Mouse (Mus musculus): ENCODE measurements at regions not wholly inside any gene's neighbourhood (a gene's known extent, or its start where the extent isn't known, plus 50 kb on each side); places are given as distances from the start of the nearest gene placed in this dataset.

DNA sequence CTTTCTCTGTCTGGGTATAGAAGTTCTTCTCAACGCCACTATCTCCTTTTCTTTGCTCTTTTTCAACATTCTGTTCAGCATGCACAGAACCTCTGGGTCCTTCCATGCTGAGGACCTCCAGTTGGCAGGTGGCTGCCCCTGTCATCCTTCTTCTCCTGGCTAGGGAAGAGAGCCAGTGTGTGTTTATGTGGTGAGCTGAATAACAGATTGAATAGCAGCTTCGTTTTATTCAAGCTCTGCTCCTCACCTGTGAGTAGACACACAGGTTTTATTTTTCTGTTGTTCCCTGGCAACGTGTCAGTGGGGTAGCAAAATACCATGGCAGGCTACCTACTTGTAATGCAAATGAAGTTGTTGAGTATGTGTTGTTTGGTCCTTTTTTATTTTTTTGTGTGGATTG, 154.9 kb upstream of the Zic1 start:
- Histone ChIP-seq H3K9me3 (ENCODE audit: control insufficient read depth, low read length) (no peaks in the 10 kb centered on the region), H3K4me3 (ENCODE audit: low read depth, low read length) (no peak overlapping the region), H3K36me3 (ENCODE audit: control insufficient read depth, insufficient read depth, low read length) (no peaks in the 10 kb centered on the region), H3K9ac (ENCODE audit: low read length) (no peak overlapping the region), H3K27ac (replicated peaks; ENCODE audit: low read depth, low read length) (no peak overlapping the region), H3K4me1 (ENCODE audit: control insufficient read depth, insufficient read depth, low read length) (no peaks in the 10 kb centered on the region), H3K4me2 (ENCODE audit: low read depth, severe bottlenecking) (no peak overlapping the region), H3K27me3 (ENCODE audit: control insufficient read depth, insufficient read depth, low read length) (no peaks in the 10 kb centered on the region)
- DNase-seq (ENCODE audit: low spot score) (no peak), ATAC-seq (ENCODE audit: insufficient number of reproducible peaks, low FRiP score, low TSS enrichment, low read depth) (no peak)
- 56% methylated on average over 3 of the region's 3 CpGs for WGBS

DNA sequence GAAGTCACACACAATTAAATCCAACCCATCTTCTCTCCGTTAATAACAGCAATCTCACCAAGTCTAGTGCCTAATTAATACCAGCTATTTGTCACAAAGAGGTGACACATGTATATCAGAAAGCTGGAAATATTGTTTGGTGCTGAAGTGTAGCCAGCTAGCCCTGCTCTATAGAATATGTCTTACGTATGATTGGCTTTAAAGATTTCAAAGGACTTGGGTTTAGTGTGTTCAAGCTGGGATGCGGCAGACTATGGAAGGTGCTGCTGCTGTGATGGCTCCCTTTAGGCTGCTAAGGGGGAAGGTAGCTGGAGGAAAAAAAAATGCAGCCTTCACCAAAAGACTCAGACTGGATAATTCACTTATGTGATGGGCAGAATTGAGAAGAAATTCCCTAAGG, 144.1 kb upstream of the Zic1 start:
- ATAC-seq (ENCODE audit: insufficient number of reproducible peaks, low FRiP score, low TSS enrichment, low read depth) (no peak), DNase-seq (ENCODE audit: low spot score) (no peak)
- no peak overlapping the region for H3K27ac ChIP-seq (replicated peaks; ENCODE audit: low read depth, low read length)
- no peaks in the 10 kb centered on the region for H3K27me3 ChIP-seq (ENCODE audit: control insufficient read depth, insufficient read depth, low read length)
- 88% methylated on average over 3 of the region's 3 CpGs for WGBS
- no peaks in the 10 kb centered on the region for H3K4me1 ChIP-seq (ENCODE audit: control insufficient read depth, insufficient read depth, low read length)
- H3K9ac ChIP-seq (ENCODE audit: low read length) = no peak overlapping the region
- no peaks in the 10 kb centered on the region for H3K36me3 ChIP-seq (ENCODE audit: control insufficient read depth, insufficient read depth, low read length)
- H3K4me2 ChIP-seq (ENCODE audit: low read depth, severe bottlenecking) = no peak overlapping the region
- no peaks in the 10 kb centered on the region for H3K9me3 ChIP-seq (ENCODE audit: control insufficient read depth, low read length)
- H3K4me3 ChIP-seq (ENCODE audit: low read depth, low read length) = no peak overlapping the region

DNA sequence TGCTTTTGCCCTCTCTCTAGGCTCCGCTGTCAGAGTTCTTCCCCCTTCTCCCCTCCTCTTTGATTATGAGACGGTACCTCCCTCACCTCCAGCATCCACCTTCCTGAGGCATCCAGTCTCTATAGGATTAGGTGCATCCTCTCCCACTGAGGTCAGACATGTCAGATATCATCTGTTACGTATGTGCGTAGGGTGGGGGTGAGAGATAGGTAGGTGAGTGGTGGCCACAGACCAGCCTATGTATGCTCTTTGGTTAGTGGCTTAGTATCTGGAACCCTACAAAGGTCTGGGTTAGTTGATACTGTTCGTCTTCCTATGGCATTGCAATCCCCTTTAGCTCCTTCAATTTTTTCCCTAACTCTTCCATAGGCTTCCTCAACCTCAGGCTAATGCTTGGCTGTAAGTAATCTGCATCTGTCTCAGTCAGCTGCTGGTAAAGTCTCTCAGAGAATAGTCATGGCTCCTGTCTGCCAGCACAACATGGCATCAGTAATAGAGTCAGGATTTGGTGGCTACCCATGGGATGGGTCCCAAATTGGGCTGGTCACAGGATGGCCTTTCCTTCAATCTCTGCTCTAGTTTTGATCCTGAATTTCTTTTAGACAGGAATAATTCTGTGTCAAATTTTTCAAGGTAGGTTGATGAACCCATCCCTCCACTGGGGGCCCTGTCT, 138.2 kb upstream of the Zic1 start:
- Histone ChIP-seq H3K4me3 (ENCODE audit: low read depth, low read length) (no peak overlapping the region), H3K27me3 (ENCODE audit: control insufficient read depth, insufficient read depth, low read length) (no peaks in the 10 kb centered on the region), H3K4me2 (ENCODE audit: low read depth, severe bottlenecking) (no peak overlapping the region), H3K4me1 (ENCODE audit: control insufficient read depth, insufficient read depth, low read length) (no peaks in the 10 kb centered on the region), H3K36me3 (ENCODE audit: control insufficient read depth, insufficient read depth, low read length) (no peaks in the 10 kb centered on the region), H3K9ac (ENCODE audit: low read length) (no peak overlapping the region), H3K27ac (replicated peaks; ENCODE audit: low read depth, low read length) (no peak overlapping the region), H3K9me3 (ENCODE audit: control insufficient read depth, low read length) (peaks cover 3% of the 10 kb centered on the region; the same call in 1 of the 2 replicates)
- no peak for DNase-seq (ENCODE audit: low spot score)
- WGBS = 67% methylated on average over 5 of the region's 5 CpGs
- peak; percentile 63 for ATAC-seq (ENCODE audit: insufficient number of reproducible peaks, low FRiP score, low TSS enrichment, low read depth)

DNA sequence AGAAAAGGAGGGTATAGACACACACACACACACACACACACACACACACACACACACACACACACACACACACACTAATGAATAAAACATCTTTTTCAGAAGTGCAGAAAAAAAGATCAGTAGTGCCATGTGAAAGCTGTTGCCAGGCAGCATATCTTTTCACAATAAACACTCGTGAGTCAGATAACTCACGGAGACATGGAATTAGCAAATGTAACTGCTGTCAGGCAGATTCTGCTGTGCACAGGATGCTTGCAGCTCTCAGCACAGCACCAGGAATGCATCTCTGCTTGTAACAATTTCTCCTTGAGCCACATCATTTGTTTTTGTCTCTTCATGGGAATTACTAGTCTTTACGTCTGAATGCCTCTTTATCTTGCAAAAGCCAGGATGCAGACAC, 111.0 kb upstream of the Zic1 start:
- ATAC-seq (ENCODE audit: insufficient number of reproducible peaks, low FRiP score, low TSS enrichment, low read depth) = no peak
- no peak for DNase-seq (ENCODE audit: low spot score)
- H3K4me2 ChIP-seq (ENCODE audit: low read depth, severe bottlenecking) = no peak overlapping the region

DNA sequence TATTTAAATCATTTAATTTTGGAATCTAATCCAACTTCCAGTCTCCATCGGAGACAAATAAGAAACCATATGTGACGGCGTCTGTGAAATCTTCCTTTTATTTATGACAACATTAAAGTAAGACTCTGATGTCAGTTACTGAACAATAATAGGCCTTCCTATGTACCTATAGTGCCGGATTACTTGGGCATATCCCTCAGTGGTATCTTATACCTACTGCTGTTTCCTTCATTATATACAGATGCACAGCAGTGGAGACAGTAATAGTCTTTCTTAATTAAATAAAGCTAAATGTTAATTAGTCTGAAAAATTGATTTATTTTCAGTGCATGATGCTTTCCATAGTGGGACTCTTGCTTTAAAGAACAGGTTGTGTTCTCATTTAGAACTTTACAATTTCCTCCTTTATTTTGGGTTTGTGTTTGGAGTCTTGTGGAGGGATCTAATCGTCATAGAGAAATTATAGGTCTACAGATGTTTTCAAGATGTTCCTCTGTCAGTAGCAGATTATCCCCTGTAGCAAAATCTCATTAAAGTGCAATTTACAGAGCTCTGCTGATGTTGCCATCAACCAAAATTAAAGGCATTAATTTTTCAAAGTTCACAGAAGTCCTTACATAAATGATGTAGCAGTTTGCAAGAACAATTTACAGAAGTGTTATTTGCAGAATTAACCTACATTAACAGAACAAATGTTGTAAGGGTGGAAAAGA, 97.3 kb upstream of the Zic1 start:
- no peak overlapping the region for H3K4me2 ChIP-seq (ENCODE audit: low read depth, severe bottlenecking)
- H3K4me1 ChIP-seq (ENCODE audit: control insufficient read depth, insufficient read depth, low read length) = no peaks in the 10 kb centered on the region
- H3K4me3 ChIP-seq (ENCODE audit: low read depth, low read length) = no peak overlapping the region
- H3K9me3 ChIP-seq (ENCODE audit: control insufficient read depth, low read length) = no peaks in the 10 kb centered on the region
- DNase-seq (ENCODE audit: low spot score) (no peak), ATAC-seq (ENCODE audit: insufficient number of reproducible peaks, low FRiP score, low TSS enrichment, low read depth) (no peak)
- H3K9ac ChIP-seq (ENCODE audit: low read length) = no peak overlapping the region
- H3K27me3 ChIP-seq (ENCODE audit: control insufficient read depth, insufficient read depth, low read length) = no peaks in the 10 kb centered on the region
- H3K36me3 ChIP-seq (ENCODE audit: control insufficient read depth, insufficient read depth, low read length) = no peaks in the 10 kb centered on the region
- no peak overlapping the region for H3K27ac ChIP-seq (replicated peaks; ENCODE audit: low read depth, low read length)
- 63% methylated on average over 5 of the region's 5 CpGs for WGBS

More for the DNA sequence above, 111.0 kb upstream of the Zic1 start:
- Histone ChIP-seq H3K27me3 (ENCODE audit: control insufficient read depth, insufficient read depth, low read length) (no peaks in the 10 kb centered on the region), H3K4me3 (ENCODE audit: low read depth, low read length) (no peak overlapping the region), H3K9ac (ENCODE audit: low read length) (no peak overlapping the region), H3K4me1 (ENCODE audit: control insufficient read depth, insufficient read depth, low read length) (no peaks in the 10 kb centered on the region), H3K36me3 (ENCODE audit: control insufficient read depth, insufficient read depth, low read length) (no peaks in the 10 kb centered on the region), H3K9me3 (ENCODE audit: control insufficient read depth, low read length) (no peaks in the 10 kb centered on the region), H3K27ac (replicated peaks; ENCODE audit: low read depth, low read length) (no peak overlapping the region)
- 58% methylated on average over 3 of the region's 3 CpGs for WGBS

DNA sequence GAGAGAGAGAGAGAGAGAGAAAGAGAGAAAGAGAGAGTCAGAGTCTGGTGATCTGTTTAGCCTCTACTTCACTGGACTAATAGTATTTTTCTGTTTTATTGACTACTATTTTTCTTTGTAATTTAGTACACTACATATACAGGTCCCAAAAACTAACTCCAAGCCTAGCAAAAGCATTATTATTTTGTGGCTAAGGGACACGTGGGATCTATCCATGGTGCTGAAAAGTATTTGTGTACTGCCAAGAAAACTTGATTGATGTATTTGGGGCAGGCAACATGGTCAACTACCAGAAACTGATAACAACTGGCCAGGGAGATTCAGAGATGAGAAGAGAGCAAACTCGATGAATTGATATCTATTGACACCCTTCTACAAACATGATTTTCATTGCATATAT, 94.3 kb upstream of the Zic1 start:
- Histone ChIP-seq H3K27me3 (ENCODE audit: control insufficient read depth, insufficient read depth, low read length) (no peaks in the 10 kb centered on the region), H3K4me1 (ENCODE audit: control insufficient read depth, insufficient read depth, low read length) (no peaks in the 10 kb centered on the region), H3K4me3 (ENCODE audit: low read depth, low read length) (no peak overlapping the region), H3K36me3 (ENCODE audit: control insufficient read depth, insufficient read depth, low read length) (no peaks in the 10 kb centered on the region), H3K9me3 (ENCODE audit: control insufficient read depth, low read length) (no peaks in the 10 kb centered on the region), H3K9ac (ENCODE audit: low read length) (no peak overlapping the region), H3K4me2 (ENCODE audit: low read depth, severe bottlenecking) (no peak overlapping the region), H3K27ac (replicated peaks; ENCODE audit: low read depth, low read length) (no peak overlapping the region)
- WGBS = 34% methylated on average over 2 of the region's 2 CpGs
- DNase-seq (ENCODE audit: low spot score) (no peak), ATAC-seq (ENCODE audit: insufficient number of reproducible peaks, low FRiP score, low TSS enrichment, low read depth) (no peak)

DNA sequence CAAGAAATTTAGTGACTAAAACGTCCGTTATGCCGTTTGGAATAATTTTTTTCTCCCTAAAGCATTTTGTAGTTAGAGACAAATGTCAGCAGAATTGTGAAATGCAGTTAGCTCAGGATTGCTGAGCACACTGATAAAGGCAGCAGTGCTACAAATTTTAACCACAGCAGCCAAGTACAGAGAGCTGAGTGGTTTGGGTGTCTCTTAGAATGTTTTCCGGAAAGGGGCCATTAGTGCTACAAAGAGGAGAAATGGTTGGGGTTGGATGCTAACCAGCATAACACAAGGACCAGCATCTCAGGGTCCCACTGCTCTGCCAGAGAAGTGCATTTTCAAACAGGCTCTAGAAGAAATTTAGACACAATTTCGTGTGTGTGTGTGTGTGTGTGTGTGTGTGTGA, 91.2 kb upstream of the Zic1 start:
- ATAC-seq (ENCODE audit: insufficient number of reproducible peaks, low FRiP score, low TSS enrichment, low read depth) (no peak), DNase-seq (ENCODE audit: low spot score) (no peak)
- no peak overlapping the region for H3K4me2 ChIP-seq (ENCODE audit: low read depth, severe bottlenecking)
- no peak overlapping the region for H3K27ac ChIP-seq (replicated peaks; ENCODE audit: low read depth, low read length)
- 75% methylated on average over 5 of the region's 5 CpGs for WGBS
- no peaks in the 10 kb centered on the region for H3K9me3 ChIP-seq (ENCODE audit: control insufficient read depth, low read length)
- no peak overlapping the region for H3K4me3 ChIP-seq (ENCODE audit: low read depth, low read length)
- no peaks in the 10 kb centered on the region for H3K27me3 ChIP-seq (ENCODE audit: control insufficient read depth, insufficient read depth, low read length)
- H3K4me1 ChIP-seq (ENCODE audit: control insufficient read depth, insufficient read depth, low read length) = no peaks in the 10 kb centered on the region
- no peaks in the 10 kb centered on the region for H3K36me3 ChIP-seq (ENCODE audit: control insufficient read depth, insufficient read depth, low read length)
- H3K9ac ChIP-seq (ENCODE audit: low read length) = no peak overlapping the region

DNA sequence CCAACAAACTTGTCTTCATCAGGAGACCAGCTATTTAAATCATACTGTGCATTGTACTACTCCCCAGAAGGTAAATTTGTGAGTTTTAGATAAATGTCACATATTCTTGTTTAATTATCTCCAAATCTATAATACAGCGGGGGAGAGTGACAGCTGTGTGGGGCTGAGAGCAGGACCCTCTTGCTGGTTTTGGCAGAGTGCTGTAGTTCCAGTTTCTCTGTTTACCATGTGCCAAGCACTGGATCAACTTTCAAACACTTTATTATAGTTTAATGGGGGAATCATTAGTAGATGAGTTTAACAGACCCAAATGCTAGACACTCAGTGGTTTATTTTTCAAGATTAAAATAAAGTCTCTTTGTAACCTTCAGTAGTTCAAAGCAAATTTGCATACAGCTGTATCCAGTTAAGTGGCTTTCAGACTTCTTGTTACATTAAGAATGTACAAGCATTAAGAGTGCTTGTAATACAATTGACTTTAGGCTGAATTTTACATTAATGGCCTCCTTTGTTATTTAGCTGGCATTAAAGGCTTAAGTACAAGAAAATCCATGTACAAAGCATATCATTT, 90.7 kb upstream of the Zic1 start:
- no peak overlapping the region for H3K4me2 ChIP-seq (ENCODE audit: low read depth, severe bottlenecking)
- 79% methylated on average over 1 of the region's 1 CpGs for WGBS
- DNase-seq (ENCODE audit: low spot score) (no peak), ATAC-seq (ENCODE audit: insufficient number of reproducible peaks, low FRiP score, low TSS enrichment, low read depth) (no peak)
- H3K27me3 ChIP-seq (ENCODE audit: control insufficient read depth, insufficient read depth, low read length) = no peaks in the 10 kb centered on the region
- no peak overlapping the region for H3K9ac ChIP-seq (ENCODE audit: low read length)
- no peaks in the 10 kb centered on the region for H3K9me3 ChIP-seq (ENCODE audit: control insufficient read depth, low read length)
- no peak overlapping the region for H3K4me3 ChIP-seq (ENCODE audit: low read depth, low read length)
- no peaks in the 10 kb centered on the region for H3K36me3 ChIP-seq (ENCODE audit: control insufficient read depth, insufficient read depth, low read length)
- no peaks in the 10 kb centered on the region for H3K4me1 ChIP-seq (ENCODE audit: control insufficient read depth, insufficient read depth, low read length)
- no peak overlapping the region for H3K27ac ChIP-seq (replicated peaks; ENCODE audit: low read depth, low read length)

All from limb, embryonic 11.5 days (tissue).